Mouse (Mus musculus): Measurements from ENCODE around the gene Tmem270.
"Not testable (repeated sequence)": the region's sequence is repeated elsewhere in the genome, so short reads cannot be mapped to it uniquely, and the experiment has no call there.

Gene Tmem270

GRCm38 (mm10) chr5:134906633-134907032 is at the start of gene Tmem270:
TSS of gene Tmem270 (minus strand) at chr5:134906733.
- in situ Hi-C loops (cut with MboI, MseI) = no loop called here

- in situ Hi-C loops (cut with MboI, MseI) = no loop called here
Observed at GRCm38 (mm10) chr5:134955491-134955890, 49.0 kb upstream of the Tmem270 start.

GRCm38 (mm10) chr5:134951053-134951884 is 44.7 kb upstream of the Tmem270 start:
- in situ Hi-C loops (cut with MboI, MseI) = no loop called here

- in situ Hi-C loops (cut with MboI, MseI) = no loop called here
Observed at GRCm38 (mm10) chr5:134948085-134948439, 41.5 kb upstream of the Tmem270 start.

- in situ Hi-C loops (cut with MboI, MseI) = no loop called here
Observed at GRCm38 (mm10) chr5:134947420-134948084, 41.0 kb upstream of the Tmem270 start.

- in situ Hi-C loops (cut with MboI, MseI) = no loop called here
Observed at GRCm38 (mm10) chr5:134946857-134947255, 40.3 kb upstream of the Tmem270 start, which contains the start of gene Cldn4. TSS of gene Cldn4 (minus strand) at chr5:134946934.

GRCm38 (mm10) chr5:134946063-134946856 is 39.7 kb upstream of the Tmem270 start:
- in situ Hi-C loops (cut with MboI, MseI) = no loop called here

- in situ Hi-C loops (cut with MboI, MseI) = no loop called here
Observed at GRCm38 (mm10) chr5:134945266-134945959, 38.9 kb upstream of the Tmem270 start.

- in situ Hi-C loops (cut with MboI, MseI) = no loop called here
Observed at GRCm38 (mm10) chr5:134944179-134944578, 37.6 kb upstream of the Tmem270 start.

- in situ Hi-C loops (cut with MboI, MseI) = no loop called here
Observed at GRCm38 (mm10) chr5:134942740-134943139, 36.2 kb upstream of the Tmem270 start.

GRCm38 (mm10) chr5:134941472-134942209 is 35.1 kb upstream of the Tmem270 start:
- in situ Hi-C loops (cut with MboI, MseI) = no loop called here

- in situ Hi-C loops (cut with MboI, MseI) = not testable (repeated sequence)
Observed at GRCm38 (mm10) chr5:134939554-134939953, 33.0 kb upstream of the Tmem270 start.

GRCm38 (mm10) chr5:134939069-134939468 is 32.5 kb upstream of the Tmem270 start:
- in situ Hi-C loops (cut with MboI, MseI) = no loop called here

- in situ Hi-C loops (cut with MboI, MseI) = no loop called here
Observed at GRCm38 (mm10) chr5:134936626-134937185, 30.2 kb upstream of the Tmem270 start.

- in situ Hi-C loops (cut with MboI, MseI) = no loop called here
Observed at GRCm38 (mm10) chr5:134936051-134936450, 29.5 kb upstream of the Tmem270 start.

GRCm38 (mm10) chr5:134934666-134935065 is 28.1 kb upstream of the Tmem270 start:
- in situ Hi-C loops (cut with MboI, MseI) = loop anchor here (5.0 kb wide), 1 partner anchor 33 kb away; no protein-coding TSS in a partner anchor

- in situ Hi-C loops (cut with MboI, MseI) = loop anchor here (5.0 kb wide), 1 partner anchor 34 kb away; no protein-coding TSS in a partner anchor
Observed at GRCm38 (mm10) chr5:134933686-134934085, 27.2 kb upstream of the Tmem270 start.

GRCm38 (mm10) chr5:134933281-134933680 is 26.7 kb upstream of the Tmem270 start:
- in situ Hi-C loops (cut with MboI, MseI) = loop anchor here (5.0 kb wide), 1 partner anchor 34 kb away; no protein-coding TSS in a partner anchor

GRCm38 (mm10) chr5:134932903-134933276 is 26.4 kb upstream of the Tmem270 start:
- in situ Hi-C loops (cut with MboI, MseI) = loop anchor here (5.0 kb wide), 1 partner anchor 34 kb away; no protein-coding TSS in a partner anchor
